Mouse (Mus musculus): ENCODE data around the gene Ttc19.
"Not testable (repeated sequence)": the region's sequence is repeated elsewhere in the genome, so short reads cannot be mapped to it uniquely, and the experiment has no call there.

The Ttc19 gene

GRCm38 (mm10) chr11:62284020-62284419 lies 2.7 kb downstream of the Ttc19 start:
- not testable (repeated sequence) for DNase-seq (ENCODE audit: low read depth)

- no peak for DNase-seq (ENCODE audit: low read depth)
These were observed 3.7 kb downstream of the Ttc19 start for GRCm38 (mm10) chr11:62285020-62285419.

GRCm38 (mm10) chr11:62287700-62288099 lies 6.4 kb downstream of the Ttc19 start:
- no peak for DNase-seq (ENCODE audit: low read depth)

- peak; percentile 34 for DNase-seq (ENCODE audit: low read depth)
These were observed 12.8 kb downstream of the Ttc19 start for GRCm38 (mm10) chr11:62294121-62294520.

GRCm38 (mm10) chr11:62298883-62299282 lies 17.6 kb downstream of the Ttc19 start:
- no peak for DNase-seq (ENCODE audit: low read depth)

- DNase-seq (ENCODE audit: low read depth) = no peak
These were observed 24.6 kb downstream of the Ttc19 start for GRCm38 (mm10) chr11:62305866-62306265.

- DNase-seq (ENCODE audit: low read depth) = no peak
These were observed 28.0 kb downstream of the Ttc19 start for GRCm38 (mm10) chr11:62309296-62309695.

GRCm38 (mm10) chr11:62314984-62315383 lies 33.7 kb downstream of the Ttc19 start:
- DNase-seq (ENCODE audit: low read depth) = no peak

- no peak for DNase-seq (ENCODE audit: low read depth)
These were observed 36.5 kb downstream of the Ttc19 start for GRCm38 (mm10) chr11:62317746-62318145.

GRCm38 (mm10) chr11:62320097-62320496 lies 38.8 kb downstream of the Ttc19 start:
- no peak for DNase-seq (ENCODE audit: low read depth)

- no peak for DNase-seq (ENCODE audit: low read depth)
These were observed 42.4 kb downstream of the Ttc19 start for GRCm38 (mm10) chr11:62323659-62324058.

- DNase-seq (ENCODE audit: low read depth) = no peak
These were observed 49.9 kb downstream of the Ttc19 start for GRCm38 (mm10) chr11:62331141-62331540.

- DNase-seq (ENCODE audit: low read depth) = peak; percentile 80
These were observed 51.0 kb downstream of the Ttc19 start for GRCm38 (mm10) chr11:62332228-62332627.

- DNase-seq (ENCODE audit: low read depth) = no peak
These were observed 61.7 kb downstream of the Ttc19 start for GRCm38 (mm10) chr11:62343002-62343401.

GRCm38 (mm10) chr11:62351948-62352347 lies 70.7 kb downstream of the Ttc19 start:
- DNase-seq (ENCODE audit: low read depth) = no peak

GRCm38 (mm10) chr11:62355216-62355615 lies 73.9 kb downstream of the Ttc19 start:
- DNase-seq (ENCODE audit: low read depth) = no peak

- DNase-seq (ENCODE audit: low read depth) = no peak
These were observed 85.6 kb downstream of the Ttc19 start for GRCm38 (mm10) chr11:62366879-62367278.

GRCm38 (mm10) chr11:62369924-62370323 lies 88.7 kb downstream of the Ttc19 start:
- no peak for DNase-seq (ENCODE audit: low read depth)

GRCm38 (mm10) chr11:62371776-62372175 lies 90.5 kb downstream of the Ttc19 start:
- no peak for DNase-seq (ENCODE audit: low read depth)

GRCm38 (mm10) chr11:62377202-62377851 lies 96.1 kb downstream of the Ttc19 start:
- not testable (repeated sequence) for DNase-seq (ENCODE audit: low read depth)

All from 416B (cell line).